Mouse (Mus musculus) megakaryocyte, embryonic 14.5 days (primary cell): ENCODE measurements around the gene Tmem43.

ENCODE experiments used
- FLI1 ChIP-seq: IDR thresholded peaks from 2 replicates; pipeline ENCODE4 v1.6.1; 2012; ENCODE audit warnings: low read length, inconsistent platforms, mixed read lengths
- GATA1 ChIP-seq: IDR thresholded peaks from 3 replicates; pipeline ENCODE4 v1.6.1; 2012; ENCODE audit warnings: mixed read lengths, low read length, inconsistent platforms, borderline replicate concordance

GRCm38 (mm10) chr6:91530673-91531072, 57.2 kb downstream of the Tmem43 start:
- TF ChIP-seq GATA1 (no peak), FLI1 (no peak)
